Mouse (Mus musculus) intestine, embryonic 14.5 days (tissue): ENCODE measurements around the gene Hyal3. TPM values are rescaled to one million over a fixed set of nuclear protein-coding genes. Genes with fewer than 3 reads are reported as not detected.

ENCODE experiments used
- ATAC-seq: fragments of 200-750 bp; cut with Nextera tagmentation; replicated peaks from 2 replicates; pipeline ENCODE4 v1.8.0; 2017; ENCODE audit warnings: low read depth, moderate number of reproducible peaks, moderate TSS enrichment, moderate library complexity; ENCODE audit not compliant: low FRiP score, low TSS enrichment
- DNase-seq: peaks from one replicate; pipeline ENCODE4 v3.0.0-alpha.2; 2018; ENCODE audit warnings: low spot score
- H3K27ac ChIP-seq: fragments of 300-500 bp; sonication (generic); 2 replicates; pipeline ENCODE4 v1.5.1; 2014; ENCODE audit warnings: low read depth, mild to moderate bottlenecking, control low read depth
- H3K27me3 ChIP-seq: fragments of 300-500 bp; sonication (generic); replicated peaks from 2 replicates; pipeline ENCODE4 v1.6.1; 2014; ENCODE audit warnings: low read length, control low read depth; ENCODE audit not compliant: control insufficient read depth, insufficient read depth
- H3K36me3 ChIP-seq: fragments of 300-500 bp; sonication (generic); 2 replicates; pipeline ENCODE4 v1.6.1; 2014; ENCODE audit warnings: low read length, control low read depth; ENCODE audit not compliant: control insufficient read depth, insufficient read depth
- H3K4me1 ChIP-seq: fragments of 300-500 bp; sonication (generic); replicated peaks from 2 replicates; pipeline ENCODE4 v1.6.1; 2014; ENCODE audit warnings: low read length, control low read depth, mixed read lengths; ENCODE audit not compliant: control insufficient read depth, insufficient read depth
- H3K4me2 ChIP-seq: fragments of 300-500 bp; sonication (generic); 2 replicates; pipeline ENCODE4 v1.6.1; 2014; ENCODE audit warnings: low read length
- H3K4me3 ChIP-seq: fragments of 300-500 bp; sonication (generic); 2 replicates; pipeline ENCODE4 v1.5.1; 2014; ENCODE audit warnings: low read depth, low read length, control low read depth, mixed read lengths
- H3K9ac ChIP-seq: fragments of 300-500 bp; sonication (generic); 2 replicates; pipeline ENCODE4 v1.6.1; 2014; ENCODE audit warnings: mild to moderate bottlenecking, low read length
- H3K9me3 ChIP-seq: fragments of 300-500 bp; sonication (generic); 2 replicates; pipeline ENCODE4 v1.6.1; 2016; ENCODE audit warnings: low read length, control low read depth; ENCODE audit not compliant: control insufficient read depth
- WGBS: fragments of 180-500 bp; shearing (Covaris S2); extraction: QIAGEN DNeasy Blood & Tissue Kit; methylation state at CpG from one replicate; pipeline ENCODE4 v1.1.7; 2014; 5-methylcytosine and 5-hydroxymethylcytosine counted together
- polyA plus RNA-seq: library from polyadenylated mRNA; unstranded; fragments of >200 nt; fragmentation: Nextera tagmentation; extraction: Ambion mirVana; gene quantifications from 2 replicates; pipeline ENCODE4 v1.2.1, GENCODE M21; 2014

Gene Hyal3
- polyA plus RNA-seq, 1 experiment from 2014 or later: 0.87 TPM

DNA sequence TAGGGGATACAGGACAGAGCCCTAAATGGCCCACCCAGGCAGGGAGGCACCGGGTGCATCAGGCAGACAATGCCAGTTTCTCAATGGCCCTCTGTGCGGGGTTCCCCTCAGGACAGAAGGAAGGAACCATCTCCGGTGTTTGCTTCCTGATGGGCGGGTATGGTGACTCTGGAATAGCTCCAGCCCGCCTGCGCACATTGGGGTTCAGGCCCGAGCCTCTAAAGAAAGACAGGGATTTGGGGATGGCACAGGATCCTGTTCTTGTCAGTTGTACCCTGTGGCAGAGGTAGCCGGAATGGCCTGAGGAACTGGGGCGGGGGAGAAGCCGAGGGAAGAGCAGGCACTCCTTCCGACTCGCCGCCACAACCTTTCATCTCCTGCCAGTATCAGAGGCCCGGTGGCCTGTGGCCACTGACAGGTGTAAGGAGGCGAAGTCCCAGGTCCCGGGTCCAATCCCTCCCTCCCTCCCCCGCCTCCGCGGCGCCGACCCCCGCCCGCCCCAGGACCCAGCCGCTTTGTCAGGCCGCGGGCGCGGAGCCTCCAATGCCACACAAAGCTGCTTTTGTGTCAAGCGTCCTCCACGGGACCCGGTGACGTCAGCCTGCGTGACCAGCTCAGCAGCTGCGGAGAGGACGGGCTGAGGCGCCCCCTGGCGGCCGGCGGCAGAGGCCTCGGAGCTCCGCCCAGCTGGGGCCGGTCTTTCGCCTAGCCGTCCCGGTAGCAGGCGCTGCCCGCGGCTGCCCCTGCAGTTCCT is 31.8 kb downstream of the Hyal3 start:
- H3K9ac ChIP-seq: peak overlapping the region; percentile 63
- H3K4me1 ChIP-seq: peaks cover 30% of the 10 kb centered on the region
- peak; percentile 97 for DNase-seq
- H3K4me2 ChIP-seq: peak overlapping the region; percentile 69
- H3K4me3 ChIP-seq: peak overlapping the region; percentile 28
- H3K36me3 ChIP-seq: peaks cover 37% of the 10 kb centered on the region
- 7% methylated on average over 37 of the region's 48 CpGs for WGBS
- H3K27ac ChIP-seq: peak overlapping the region; percentile 92
- no peaks in the 10 kb centered on the region for H3K27me3 ChIP-seq
- peak; percentile 91 for ATAC-seq
- H3K9me3 ChIP-seq: no peaks in the 10 kb centered on the region

DNA sequence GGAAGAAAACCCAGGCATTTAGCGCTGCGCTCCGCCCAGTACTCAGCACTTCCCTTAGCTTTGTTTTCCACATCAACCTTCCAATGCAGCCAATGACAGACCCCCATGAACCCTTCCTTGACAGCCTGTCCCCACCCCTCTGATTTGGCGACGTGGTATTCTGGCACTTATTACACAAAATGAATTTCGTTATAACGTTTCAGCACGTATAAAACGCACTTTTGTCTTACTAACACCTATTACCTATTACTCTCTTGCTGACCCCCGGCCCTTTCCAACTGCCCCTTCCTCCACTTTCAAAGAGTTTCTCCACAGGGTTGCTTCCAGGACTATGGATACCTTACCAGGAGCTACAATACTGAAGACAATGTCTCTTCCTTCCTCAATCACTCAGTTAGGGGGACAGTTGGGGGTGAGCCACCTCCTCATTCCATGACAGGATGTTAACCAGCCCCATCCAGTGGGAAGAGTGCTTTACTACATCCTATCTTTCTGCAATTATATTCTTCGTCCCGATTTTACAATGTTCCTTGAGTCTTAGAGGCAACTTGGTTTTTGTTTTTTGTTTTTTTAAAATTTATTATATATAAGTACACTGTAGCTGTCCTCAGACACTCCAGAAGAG is 32.4 kb downstream of the Hyal3 start:
- Histone ChIP-seq H3K4me1 (peaks cover 30% of the 10 kb centered on the region), H3K27ac (peak overlapping the region; percentile 92), H3K4me2 (peak overlapping the region; percentile 69), H3K9ac (peak overlapping the region; percentile 63; the same call in 1 of the 2 replicates), H3K27me3 (no peaks in the 10 kb centered on the region), H3K9me3 (no peaks in the 10 kb centered on the region), H3K4me3 (peak overlapping the region; percentile 28), H3K36me3 (peaks cover 44% of the 10 kb centered on the region)
- DNase-seq (no peak), ATAC-seq (0 out of 2 replicates have a peak, but pooled peaks have one; percentile 8)
- WGBS: 13% methylated on average over 12 of the region's 12 CpGs

DNA sequence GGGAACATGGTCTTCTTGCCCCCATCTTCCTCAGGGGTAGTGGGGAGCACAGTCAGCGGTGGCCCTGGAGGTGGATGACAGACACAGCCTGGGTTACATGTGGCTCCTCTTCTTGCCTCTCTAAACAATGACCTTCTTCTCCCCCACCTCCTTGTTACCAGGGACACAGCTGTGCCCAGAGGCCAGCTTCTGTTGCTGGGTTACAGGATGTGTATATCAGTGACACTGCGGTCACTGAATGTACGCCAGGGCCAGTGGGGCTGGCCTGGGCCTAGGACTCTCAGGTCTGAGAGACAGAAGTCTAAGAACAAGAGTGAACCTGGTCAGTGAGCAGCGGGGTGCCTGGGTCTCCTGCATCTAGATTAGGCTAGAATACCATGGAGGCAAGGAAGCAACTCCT is 34.4 kb downstream of the Hyal3 start:
- Histone ChIP-seq H3K9ac (no peak overlapping the region), H3K4me3 (no peak overlapping the region), H3K4me1 (peaks cover 38% of the 10 kb centered on the region), H3K4me2 (no peak overlapping the region), H3K27ac (peak overlapping the region; percentile 14; the same call in 1 of the 2 replicates), H3K9me3 (no peaks in the 10 kb centered on the region), H3K27me3 (no peaks in the 10 kb centered on the region), H3K36me3 (peaks cover 64% of the 10 kb centered on the region)
- WGBS: 74% methylated on average over 4 of the region's 4 CpGs
- ATAC-seq (no peak), DNase-seq (no peak)

DNA sequence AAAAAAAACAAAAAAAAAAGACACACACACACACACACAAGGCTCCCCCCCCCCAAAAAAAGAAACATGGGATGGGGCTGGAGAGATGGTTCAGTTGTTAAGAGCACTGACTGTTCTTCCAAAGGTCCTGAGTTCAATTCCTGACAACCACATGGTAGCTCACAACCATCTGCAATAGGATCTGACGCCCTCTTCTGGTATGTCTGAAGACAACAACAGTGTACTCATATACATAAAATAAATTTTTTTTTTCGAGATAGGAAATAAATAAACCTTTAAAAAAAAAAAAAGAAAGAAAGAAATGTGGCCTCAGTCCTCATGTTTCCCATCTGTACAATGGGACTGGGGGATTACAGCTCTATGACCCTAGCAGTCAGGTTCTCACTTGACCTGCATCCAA is 36.8 kb downstream of the Hyal3 start:
- no peak overlapping the region for H3K27ac ChIP-seq

DNA sequence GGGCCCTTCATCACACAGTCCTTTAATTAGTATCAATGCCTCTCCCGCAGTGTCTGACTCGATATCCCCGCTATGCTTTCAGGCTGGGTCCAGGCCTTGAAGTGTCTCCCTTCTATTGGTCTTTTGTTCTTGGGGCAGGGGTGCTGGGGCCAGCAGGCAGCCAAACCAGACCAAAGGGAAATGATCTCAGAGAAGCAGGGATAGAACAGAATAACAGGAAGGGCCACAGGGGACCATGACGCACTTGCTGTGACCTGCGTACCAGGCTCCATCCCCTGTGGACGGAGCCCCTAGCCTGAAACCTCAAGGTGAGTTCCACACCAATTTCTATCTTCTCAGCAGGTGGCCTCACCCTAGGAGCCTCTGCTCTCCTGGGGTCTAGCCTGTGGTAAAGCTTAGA is 37.5 kb downstream of the Hyal3 start:
- H3K36me3 ChIP-seq: peaks cover 79% of the 10 kb centered on the region
- no peak for ATAC-seq
- no peak overlapping the region for H3K9ac ChIP-seq
- no peak for DNase-seq
- no peak overlapping the region for H3K4me2 ChIP-seq
- H3K27me3 ChIP-seq: no peaks in the 10 kb centered on the region
- H3K4me3 ChIP-seq: no peak overlapping the region
- H3K27ac ChIP-seq: 0 out of 2 replicates have a peak overlapping the region, but pooled peaks have one; percentile 16
- WGBS: 92% methylated on average over 6 of the region's 6 CpGs
- H3K4me1 ChIP-seq: peaks cover 27% of the 10 kb centered on the region
- H3K9me3 ChIP-seq: no peaks in the 10 kb centered on the region

More for the DNA sequence above, 36.8 kb downstream of the Hyal3 start:
- peaks cover 29% of the 10 kb centered on the region for H3K4me1 ChIP-seq
- DNase-seq: no peak
- 93% methylated on average over 2 of the region's 2 CpGs for WGBS
- H3K4me2 ChIP-seq: no peak overlapping the region
- H3K4me3 ChIP-seq: no peak overlapping the region
- H3K9me3 ChIP-seq: no peaks in the 10 kb centered on the region
- H3K27me3 ChIP-seq: no peaks in the 10 kb centered on the region
- no peak overlapping the region for H3K9ac ChIP-seq
- no peak for ATAC-seq
- H3K36me3 ChIP-seq: peaks cover 74% of the 10 kb centered on the region

DNA sequence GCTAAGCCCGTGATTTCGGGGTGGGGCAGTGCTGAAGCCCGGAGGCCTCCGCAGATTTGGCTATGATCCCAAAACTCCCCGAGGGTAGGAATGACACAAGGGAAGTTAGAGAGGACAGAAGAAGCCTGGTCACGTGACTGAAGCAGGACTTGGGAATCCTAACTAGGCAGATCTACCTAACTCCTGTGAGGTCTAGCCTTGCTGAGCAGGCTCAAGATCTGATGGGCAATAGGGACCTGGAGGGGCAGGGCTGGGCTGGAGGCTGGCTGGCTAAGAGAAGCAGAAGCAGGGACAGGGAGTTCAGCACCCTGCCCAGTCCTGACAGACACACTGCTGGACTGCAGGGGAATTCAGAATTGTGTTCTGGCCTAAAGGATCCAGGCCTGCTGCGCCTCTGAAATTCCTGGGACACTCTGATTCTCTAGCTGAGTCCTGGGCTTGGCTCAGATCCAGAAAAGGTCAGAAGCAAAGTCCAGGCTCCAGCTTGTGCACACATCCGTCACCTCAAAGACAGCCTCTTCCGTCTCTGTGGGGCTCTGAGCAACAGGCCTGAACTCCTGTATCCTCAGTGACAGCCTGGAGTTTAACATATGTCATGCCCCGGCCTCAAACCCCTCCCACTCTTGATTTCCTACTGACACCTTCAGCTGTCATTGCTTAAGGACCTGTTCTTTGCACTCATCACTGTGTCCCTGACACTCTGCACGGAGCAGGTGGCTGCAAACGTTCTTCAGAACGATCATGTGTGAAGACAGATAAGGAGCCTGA is 38.3 kb downstream of the Hyal3 start:
- Histone ChIP-seq H3K27me3 (no peaks in the 10 kb centered on the region), H3K4me1 (peaks cover 25% of the 10 kb centered on the region), H3K9ac (0 out of 2 replicates have a peak overlapping the region, but pooled peaks have one; percentile 13), H3K4me3 (no peak overlapping the region), H3K27ac (peak overlapping the region; percentile 62), H3K9me3 (no peaks in the 10 kb centered on the region), H3K36me3 (peaks cover 79% of the 10 kb centered on the region), H3K4me2 (no peak overlapping the region)
- 36% methylated on average over 13 of the region's 13 CpGs for WGBS
- ATAC-seq: peak; percentile 28; the same call in 1 of the 2 replicates
- DNase-seq: peak; percentile 72

GRCm38 (mm10) chr9:107619546-107619879 is 38.9 kb downstream of the Hyal3 start:
- DNase-seq (peak; percentile 66), ATAC-seq (peak; percentile 10; the same call in 1 of the 2 replicates)
- Histone ChIP-seq H3K27ac (peak overlapping the region; percentile 62), H3K9me3 (no peaks in the 10 kb centered on the region), H3K4me1 (peaks cover 25% of the 10 kb centered on the region), H3K36me3 (peaks cover 77% of the 10 kb centered on the region), H3K4me2 (no peak overlapping the region), H3K9ac (no peak overlapping the region), H3K4me3 (no peak overlapping the region), H3K27me3 (no peaks in the 10 kb centered on the region)
- WGBS: 63% methylated on average over 13 of the region's 13 CpGs

DNA sequence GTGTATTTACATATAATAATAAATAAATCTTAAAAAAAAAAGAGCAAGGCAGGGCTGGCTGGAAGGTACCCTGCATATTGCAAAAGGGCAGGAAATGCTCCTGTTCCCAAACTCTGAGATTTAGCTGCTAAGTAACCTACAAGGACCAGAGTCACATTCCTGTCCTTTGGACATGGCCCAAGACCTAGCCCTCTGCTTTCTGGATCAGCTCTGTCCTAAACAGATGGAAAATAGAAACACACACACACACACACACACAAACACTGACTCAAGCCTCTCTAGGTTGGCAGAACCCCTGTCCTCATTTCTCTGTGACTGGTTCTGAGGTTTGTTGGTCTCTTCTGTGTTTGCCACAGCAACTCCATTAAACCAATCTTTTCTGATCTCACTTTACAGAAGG is 40.3 kb downstream of the Hyal3 start:
- Histone ChIP-seq H3K4me1 (peaks cover 29% of the 10 kb centered on the region), H3K9me3 (no peaks in the 10 kb centered on the region), H3K4me2 (no peak overlapping the region), H3K4me3 (no peak overlapping the region), H3K27ac (no peak overlapping the region), H3K9ac (no peak overlapping the region), H3K27me3 (no peaks in the 10 kb centered on the region), H3K36me3 (peaks cover 68% of the 10 kb centered on the region)
- no peak for DNase-seq
- ATAC-seq: no peak
